Mouse (Mus musculus): ENCODE data around the gene Shisa5.

Shisa5 gene

DNA sequence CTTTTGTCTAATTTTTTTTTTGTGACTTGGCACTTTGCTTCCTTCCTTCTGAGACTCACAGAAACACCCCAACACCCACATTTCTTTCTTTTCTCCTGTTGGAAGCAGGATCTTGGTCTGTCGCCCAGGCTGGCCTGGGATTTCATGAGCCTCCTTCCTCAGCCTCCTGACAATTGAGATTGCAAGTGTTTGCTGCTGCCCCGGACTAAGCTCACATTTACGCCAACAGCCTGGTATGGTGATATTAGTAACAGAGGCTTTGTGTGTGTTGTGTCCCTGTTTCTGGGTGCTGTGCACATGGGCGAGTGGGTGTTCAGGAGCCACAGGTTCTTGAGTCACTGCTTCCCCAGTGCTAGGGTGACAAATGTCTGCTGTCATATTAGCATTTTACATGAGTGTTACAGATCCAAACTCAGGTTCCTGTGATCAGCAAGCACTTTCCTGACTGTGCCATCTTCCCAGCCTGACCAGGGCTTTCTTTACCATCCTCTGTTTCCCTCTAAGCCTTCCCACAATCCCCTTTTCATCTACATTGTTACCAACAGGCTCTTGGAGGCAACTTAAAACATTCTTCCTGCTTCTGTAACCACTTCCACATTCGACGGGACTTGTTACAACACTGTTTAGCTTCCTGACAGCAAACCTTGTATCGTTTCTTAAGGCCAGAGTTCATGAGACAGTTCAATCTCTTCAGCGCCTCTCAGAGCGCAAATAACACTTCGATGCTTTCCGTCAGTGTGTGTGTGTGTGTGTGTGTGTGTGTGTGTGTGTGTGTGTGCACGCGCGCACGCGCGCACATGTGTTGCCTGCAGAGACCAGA lies 15.3 kb upstream of the Shisa5 start:
- no peak for DNase-seq (ENCODE audit: low spot score)

DNA sequence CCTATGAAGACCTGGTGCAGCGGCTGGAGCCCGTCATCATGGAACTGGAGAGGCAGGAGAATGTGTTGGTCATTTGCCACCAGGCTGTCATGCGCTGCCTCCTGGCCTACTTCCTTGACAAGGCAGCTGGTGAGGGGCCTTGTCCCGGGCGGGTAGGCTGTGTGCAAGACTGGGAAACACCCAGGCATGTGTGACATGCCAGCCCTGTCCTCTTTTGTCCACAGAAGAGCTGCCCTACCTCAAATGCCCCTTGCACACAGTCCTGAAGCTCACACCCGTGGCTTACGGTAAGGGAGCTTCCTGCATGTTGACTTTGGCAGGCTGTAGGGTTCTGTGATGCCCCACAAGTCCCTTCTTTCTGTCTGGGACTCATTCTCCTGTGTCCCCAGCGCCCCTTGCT lies 10.8 kb upstream of the Shisa5 start:
- no peak for DNase-seq (ENCODE audit: low spot score)

DNA sequence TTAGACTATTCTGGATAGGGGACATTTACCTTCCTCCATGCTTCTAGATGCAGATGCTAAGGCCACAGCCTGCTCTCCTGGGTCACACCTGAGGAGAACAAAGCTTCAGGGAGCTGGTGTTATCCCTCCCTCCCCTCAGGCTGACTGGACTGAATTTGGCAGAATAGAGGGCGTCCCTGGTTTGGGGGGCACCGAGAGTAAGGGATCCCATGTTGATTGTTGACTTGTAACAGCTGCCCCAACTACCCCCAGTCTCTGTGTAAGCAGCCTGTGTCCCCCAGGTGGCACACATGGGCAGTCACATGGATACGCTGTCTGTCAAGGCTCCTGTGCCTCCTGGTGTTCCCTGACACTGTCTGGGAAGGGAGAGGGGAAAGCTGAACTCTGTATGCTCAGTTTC lies 9.9 kb upstream of the Shisa5 start:
- no peak for DNase-seq (ENCODE audit: low spot score)

DNA sequence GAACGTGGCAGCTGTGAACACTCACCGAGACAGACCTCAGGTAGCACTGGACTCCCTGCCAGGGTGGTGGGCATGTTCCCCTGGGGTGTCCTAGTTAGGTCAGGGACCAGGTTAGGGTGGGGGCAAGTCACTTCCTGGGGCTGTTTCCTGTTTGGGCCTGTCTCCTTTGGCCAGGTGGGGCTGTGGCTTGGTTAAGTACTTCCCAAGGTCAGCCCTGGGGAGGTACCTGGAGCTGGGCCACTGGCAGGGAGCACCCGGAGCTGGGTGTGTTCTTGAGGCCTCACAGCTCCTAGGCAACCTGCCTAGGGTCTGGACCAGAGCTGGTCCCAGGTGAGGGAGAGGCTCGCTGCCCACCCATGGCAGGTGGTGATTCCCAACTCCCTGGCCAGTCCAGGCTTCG lies 9.4 kb upstream of the Shisa5 start:
- DNase-seq (ENCODE audit: low spot score), result no peak

DNA sequence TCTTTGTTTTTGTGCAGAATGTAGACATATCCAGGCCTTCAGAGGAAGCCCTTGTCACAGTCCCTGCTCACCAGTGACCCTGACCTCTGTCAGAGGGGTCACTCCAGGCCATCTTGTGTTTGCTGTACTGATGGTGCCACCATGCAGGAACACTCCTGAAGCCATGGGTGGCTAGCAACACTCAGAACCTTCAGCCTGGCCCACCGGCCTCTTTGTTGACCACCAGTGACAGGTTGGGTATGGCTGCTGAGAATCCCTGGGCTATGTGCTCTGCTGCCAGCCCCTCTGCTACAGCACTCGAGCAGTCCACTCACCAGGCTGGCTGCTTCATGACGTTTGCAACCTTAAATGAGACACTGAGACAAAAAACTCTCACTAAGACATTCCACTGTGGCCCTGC lies 8.1 kb upstream of the Shisa5 start:
- DNase-seq (ENCODE audit: low spot score), result no peak

DNA sequence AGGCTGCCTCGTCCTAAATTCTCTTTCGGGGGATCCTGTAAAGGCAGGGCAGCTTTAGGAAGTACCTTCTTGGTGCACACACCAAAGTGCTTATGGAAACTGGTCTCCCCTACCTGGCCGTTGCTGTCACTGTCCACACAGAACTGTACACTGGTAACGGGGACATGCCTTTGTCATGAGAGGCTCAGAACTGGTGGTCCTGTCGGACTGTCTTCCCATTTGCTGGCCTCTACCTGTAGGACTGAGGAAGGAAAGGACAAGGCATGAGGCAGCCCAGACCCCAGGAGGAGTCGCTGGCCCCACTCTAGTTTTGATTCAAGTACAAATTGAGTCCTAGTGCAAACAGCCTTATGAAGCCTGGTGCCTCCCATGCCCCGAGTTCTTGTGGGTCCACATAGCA lies 7.4 kb upstream of the Shisa5 start:
- DNase-seq (ENCODE audit: low spot score), result no peak

DNA sequence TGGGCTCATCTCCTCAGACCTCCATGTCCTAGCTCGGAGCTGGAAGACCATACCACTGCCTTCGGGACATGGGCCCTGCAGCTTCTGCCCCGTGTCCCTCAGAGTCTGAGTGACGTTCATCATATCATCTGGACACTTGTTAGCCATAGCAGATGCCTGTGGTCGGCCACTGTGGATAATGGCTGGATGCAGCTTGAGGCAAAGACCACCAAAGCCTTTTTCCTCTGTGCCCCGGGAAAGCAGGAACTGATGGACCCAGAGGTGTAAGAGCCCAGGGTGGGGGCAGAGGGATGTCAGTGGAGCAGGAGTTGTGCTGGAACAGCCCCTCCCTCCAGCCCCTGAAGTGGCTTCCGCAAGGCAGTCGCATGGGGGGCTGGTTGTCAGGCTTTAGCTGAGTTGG lies 6.7 kb upstream of the Shisa5 start:
- no peak for DNase-seq (ENCODE audit: low spot score)

DNA sequence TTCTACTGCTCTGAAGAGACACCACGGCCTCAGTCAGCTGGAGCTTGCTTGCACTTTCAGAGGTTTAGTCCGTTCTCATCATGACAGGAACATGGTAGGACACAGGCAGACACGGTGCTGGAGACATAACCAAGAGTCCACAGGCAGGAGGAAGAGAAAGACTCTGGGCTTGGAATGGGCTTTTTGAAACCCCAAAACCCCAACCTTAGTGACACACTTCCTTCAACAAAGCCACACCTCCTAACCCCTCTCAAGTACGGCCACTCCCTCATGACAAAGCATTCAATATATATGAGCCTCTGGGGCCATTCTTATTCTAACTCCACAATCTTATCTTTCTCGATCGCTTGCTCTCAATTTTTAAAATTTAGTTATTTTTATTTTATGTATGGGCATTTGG lies 5.9 kb upstream of the Shisa5 start:
- no peak for DNase-seq (ENCODE audit: low spot score)

DNA sequence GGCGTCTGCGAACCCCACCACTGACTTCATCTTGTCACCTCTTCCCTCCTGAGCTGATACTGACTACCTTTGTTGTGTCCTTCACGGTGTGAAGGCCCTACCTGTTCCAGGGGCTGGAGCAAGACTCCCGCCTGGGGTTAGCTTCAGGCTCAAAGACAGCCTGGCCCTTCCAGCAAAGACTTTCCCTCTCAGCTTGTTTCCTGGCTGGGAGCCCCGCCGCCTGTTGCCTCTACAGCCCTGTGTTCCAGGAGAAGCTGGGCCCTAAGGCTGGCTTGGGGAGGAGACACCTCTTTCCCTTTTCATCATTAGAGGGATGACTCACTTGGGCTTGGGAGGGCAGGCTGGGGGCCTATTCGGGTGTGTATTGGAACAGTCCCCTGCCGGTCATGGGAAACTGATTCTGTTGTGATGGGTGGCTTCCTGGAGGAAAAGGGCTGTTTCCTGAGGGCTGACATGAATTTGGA lies 568 bp downstream of the Shisa5 start:
- DNase-seq (ENCODE audit: low spot score), result peak; percentile 43

DNA sequence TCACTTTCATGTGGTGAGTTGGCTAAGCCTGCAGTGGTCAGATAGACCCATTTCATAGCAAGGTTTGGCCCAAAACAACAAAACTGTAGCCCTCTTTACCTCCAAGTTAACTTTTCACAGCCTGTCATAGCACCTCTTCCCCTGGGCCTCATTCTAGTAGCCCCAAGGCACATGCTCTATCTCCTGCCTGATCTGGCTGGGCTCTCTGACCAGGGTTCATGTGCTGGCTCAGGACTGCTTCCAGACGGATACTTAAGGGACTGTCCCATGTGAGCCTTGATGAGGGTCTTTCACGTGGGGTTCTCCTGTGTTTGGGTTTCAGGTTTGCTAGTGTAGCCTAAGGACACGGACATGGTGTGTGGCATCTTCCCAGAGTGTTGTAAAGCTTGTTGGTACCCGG lies 1.3 kb downstream of the Shisa5 start:
- no peak for DNase-seq (ENCODE audit: low spot score)

DNA sequence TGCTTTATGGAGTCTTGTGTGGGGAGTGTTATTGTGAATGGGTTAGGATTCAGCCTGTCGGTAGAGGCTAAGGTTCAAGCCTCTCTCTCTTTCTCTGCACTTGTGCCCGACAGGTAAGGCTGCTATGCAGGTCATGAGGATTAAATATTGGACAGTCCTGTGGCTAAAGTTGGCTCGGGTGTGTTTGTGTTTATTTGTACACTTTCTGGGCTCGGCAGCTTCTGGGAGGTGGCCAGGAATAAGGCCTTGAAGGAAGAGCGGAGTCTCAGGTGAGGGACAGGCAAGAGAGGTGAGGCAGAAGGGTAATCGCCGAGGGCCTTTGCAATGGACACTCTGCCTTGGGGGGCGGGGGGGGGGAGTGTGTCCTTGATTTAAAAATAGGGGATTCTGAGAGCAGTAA lies 1.9 kb downstream of the Shisa5 start:
- no peak for DNase-seq (ENCODE audit: low spot score)

DNA sequence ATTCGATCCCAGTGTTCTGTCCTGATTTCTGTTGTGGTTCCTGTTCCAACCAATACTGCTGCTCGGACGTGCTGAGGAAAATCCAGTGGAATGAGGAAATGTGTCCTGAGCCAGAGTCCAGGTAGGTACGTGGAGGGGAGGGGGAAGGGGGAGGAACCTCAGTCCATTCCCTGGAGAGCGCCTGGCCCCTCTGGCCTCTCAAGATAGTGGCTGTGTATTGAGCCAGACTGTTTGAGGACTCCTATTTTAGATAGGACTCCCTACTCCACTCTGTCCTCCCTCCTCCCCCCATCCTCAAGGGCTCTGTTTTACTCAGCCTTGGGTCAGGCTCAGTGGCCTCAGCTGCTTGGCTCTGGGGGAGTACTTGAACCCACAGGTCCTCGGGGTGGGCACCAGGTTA lies 2.5 kb downstream of the Shisa5 start:
- no peak for DNase-seq (ENCODE audit: low spot score)

DNA sequence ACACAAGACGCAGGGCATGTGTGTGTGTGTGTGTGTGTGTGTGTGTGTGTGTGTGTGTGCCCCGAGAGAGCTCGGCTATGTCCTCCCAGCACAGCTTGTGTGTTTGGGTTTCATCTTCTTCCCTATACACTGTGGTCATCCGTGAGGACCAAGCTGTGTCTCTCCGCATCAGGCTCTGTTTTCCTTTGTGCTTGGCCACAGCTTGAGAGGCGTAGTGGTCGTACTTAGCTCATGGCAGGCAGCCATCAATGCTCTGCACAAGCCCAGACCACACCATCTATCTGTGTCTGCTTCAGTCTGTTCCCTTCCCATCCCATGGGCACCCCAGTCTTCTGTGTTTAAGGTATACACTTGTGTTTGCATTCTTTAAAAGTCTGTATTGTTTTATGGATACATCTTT lies 3.0 kb downstream of the Shisa5 start:
- no peak for DNase-seq (ENCODE audit: low spot score)

DNA sequence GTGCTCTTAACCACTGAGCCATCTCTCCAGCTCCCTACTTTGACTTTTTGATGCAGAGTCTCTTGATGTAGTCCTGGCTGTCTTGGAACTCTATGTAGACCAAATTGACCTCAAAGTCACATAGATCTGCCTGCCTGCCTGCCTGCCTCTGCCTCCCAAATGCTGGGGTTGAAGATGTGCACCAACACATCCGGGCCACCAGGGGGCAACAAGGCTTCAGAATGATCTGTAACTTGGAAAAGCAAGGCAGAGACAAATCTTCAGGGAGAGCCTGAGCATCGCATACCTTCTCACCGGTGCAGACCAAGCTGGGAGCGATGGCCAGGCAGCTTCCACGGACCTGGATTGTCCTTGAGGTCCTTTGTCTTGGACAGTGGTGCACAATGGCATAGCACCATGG lies 7.9 kb downstream of the Shisa5 start:
- no peak for DNase-seq (ENCODE audit: low spot score)

DNA sequence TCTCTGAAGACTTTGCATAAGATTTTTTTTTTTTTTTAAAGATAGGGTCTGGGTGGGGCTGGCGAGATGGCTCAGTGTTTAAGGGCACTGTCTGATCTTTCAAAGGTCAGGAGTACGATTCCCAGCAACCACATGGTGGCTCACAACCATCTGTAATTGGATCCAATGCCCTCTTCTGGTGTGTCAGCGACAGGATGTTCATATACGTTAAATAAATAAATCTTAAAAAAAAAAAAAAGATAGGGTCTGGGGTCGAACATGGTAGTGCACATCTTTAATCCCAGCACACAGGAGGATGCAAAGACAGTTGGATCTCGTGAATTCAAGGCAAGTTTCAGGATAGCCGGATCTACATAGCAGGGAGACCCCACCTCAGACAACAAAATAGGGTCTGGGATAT lies 11.0 kb downstream of the Shisa5 start:
- DNase-seq (ENCODE audit: low spot score), result no peak

DNA sequence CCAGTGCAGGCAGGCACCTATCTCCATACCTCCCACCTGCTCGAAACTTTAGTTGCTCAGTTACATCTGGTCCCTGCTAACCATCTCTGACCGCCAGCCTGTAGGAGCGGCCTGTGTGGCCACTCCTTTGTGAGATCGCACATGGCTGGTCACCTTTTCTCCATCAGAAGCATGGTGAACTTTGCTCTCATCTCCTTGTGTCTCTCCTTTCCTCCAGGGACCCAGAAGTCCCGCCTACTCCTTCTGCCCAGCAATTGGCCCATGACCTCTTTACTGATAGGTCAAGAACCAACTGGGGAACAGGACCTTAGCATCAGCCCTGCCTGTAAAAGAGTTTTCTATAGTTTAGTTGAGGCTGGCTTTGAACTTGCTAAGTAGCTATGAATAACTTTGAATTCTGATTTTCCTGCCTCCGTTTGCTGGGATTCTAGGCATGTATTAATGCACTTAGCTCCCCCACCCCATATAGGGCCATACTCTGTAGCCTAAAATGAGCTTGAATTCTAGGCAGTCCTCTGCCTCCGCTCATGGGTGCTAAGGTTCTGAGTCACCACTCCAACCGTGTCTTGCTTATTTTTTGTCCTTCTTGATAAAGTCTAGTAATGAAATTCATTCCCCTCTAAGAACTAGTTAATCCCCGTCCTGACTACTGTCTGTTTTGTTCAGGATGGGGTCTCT lies 11.8 kb downstream of the Shisa5 start:
- no peak for DNase-seq (ENCODE audit: low spot score)

DNA sequence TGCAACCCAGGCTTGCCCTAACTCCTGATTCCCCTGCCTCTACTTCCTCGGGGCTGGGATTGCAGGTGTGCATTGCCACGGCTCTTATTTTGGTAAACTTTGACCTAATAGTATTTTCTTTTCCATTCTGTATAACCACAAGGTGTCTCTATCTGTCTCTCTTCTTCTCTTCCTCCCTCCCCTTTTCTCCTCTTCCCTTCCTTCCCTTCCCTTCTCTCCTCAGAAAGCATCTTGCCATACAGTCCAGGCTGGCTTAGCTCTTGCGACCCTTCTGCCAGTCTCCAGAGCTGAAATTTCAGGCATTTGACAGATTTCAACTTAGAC lies 12.3 kb downstream of the Shisa5 start:
- DNase-seq (ENCODE audit: low spot score), result no peak

DNA sequence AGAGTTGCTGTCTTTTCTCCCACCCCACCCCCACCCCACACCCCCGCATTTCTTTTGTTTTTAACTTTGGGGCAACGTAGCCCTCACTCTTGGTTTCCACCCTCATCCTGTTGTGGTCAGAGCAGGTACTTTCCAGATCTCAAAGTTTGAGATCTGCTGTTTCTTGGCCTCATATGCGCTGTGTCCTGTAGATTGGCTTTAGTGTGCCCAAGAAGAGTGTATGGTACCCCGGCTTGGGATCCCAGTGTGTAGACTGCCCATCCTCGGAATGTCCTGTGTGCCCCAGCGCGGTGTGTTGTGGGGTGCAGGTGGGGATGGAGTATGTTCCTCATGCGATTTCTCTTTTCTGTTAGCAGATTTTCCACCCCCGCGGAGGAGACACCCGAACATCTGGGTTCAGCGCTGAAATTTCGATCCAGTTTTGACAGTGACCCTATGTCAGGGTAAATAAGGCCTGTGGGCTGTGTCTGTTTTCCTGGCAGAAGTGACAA lies 12.7 kb downstream of the Shisa5 start:
- no peak for DNase-seq (ENCODE audit: low spot score)

DNA sequence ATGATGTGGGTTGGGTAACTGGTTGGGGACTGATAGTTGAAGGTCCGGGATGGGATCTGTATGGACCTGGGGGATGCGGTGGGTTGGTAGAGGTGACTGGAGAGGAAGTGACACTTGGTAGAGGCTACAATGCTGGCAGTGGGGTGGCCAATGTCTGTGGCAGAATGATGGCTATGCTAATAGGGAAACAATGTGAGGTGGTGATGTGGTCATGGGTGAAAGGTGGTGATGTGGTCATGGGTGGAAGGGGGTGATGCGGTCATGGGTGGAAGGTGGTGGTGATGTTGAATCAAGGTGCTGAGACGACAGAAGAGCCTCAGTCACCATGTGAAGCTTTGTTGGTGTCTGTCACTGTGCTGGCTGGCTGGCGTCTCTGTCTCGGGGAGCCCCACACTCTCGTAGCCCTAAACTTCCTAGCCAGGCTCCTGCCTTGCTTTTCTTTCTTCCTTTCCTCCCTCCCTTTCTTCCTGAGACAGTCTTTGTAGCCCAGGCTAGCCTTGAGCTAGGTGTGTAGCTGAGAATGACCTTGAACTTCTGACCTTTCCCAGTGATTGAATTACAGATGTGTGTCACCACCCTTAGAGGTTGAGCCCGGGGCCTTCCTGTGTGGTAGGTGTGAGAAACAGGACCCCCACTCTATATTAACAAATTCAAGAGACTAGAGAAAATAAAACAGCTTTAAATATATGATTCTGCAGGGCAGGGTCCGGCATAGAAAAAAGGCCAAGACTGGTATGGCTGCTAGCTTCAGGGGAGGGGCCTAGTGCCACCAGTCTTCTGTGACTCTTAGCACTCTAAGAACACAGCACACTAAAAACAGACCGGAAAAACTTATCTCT lies 13.5 kb downstream of the Shisa5 start:
- no peak for DNase-seq (ENCODE audit: low spot score)

DNA sequence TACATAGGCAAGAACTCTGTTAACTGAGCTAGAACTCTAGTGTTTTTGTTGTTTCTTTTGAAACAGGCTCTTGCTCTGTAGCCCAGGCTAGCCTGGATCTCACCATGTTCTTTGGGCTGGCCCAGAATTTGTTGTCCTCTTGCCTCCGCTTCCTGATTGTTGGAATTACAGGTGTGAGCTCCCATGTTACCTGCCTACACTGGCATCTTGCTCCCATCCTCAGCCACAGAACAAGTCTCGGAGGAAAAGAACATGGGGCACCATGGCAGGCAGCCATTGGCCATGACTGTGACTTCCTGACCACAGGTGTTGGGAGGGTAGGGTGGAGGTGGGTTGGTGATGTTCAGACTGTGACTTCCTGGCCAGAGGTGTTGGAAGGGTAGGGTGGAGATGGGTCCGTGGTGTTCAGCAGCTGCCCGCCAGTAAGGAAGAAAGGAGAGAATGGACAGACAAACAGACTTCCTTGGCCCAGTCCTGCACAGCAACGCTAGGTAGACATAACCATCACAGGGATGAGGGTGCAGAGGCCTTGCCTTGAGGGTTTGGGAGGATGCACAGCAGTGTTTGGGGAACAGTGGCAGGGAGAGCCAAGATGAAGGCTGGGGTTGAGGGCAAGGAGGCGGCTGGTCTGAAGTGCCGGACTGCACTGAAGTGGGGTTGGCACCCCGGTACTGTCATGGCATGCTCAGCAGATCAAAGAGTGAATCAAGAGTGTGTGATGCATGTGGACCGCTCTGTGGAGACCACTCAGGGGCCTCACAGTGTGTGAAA lies 14.3 kb downstream of the Shisa5 start:
- DNase-seq (ENCODE audit: low spot score), result no peak

DNA sequence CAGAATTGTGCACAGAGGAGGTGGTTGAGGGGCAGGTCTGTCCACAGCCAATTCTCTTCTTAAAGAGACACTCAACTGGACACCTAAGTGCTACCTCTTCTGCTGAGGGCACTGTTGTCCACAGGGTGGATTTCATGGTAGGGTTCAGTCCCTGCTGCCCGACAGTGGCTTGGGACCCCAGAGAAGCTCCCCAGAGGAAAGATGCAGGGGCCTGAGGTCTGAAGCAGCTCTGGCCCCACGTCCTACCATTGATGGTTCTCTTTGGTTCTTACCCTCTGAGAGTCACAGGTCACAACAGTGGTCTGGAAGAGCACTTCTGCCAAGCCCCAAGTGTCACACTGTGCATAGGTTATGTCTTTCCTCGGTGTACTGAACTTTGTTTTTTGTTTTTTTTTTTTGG lies 15.0 kb downstream of the Shisa5 start:
- no peak for DNase-seq (ENCODE audit: low spot score)

DNA sequence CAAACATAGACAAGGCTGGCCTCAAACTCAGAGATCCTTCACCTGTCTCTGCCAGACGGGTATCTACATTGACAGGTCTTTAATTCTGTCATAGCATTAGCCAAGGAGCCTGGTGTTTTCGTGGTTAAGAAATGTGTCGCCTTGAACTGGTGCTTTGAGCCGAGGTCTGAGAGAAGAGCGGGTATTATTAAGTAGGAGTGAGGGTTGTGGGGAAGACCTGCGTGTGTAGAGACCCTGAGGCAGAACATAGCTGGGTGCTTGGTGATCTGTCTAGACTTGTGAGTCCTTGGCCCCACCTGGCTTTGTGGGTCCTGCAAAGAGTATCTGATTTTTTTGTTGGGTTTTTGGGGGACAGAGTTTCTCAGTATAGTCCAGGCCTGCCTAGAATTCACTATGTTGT lies 15.5 kb downstream of the Shisa5 start:
- DNase-seq (ENCODE audit: low spot score), result no peak
